Mouse (Mus musculus) cerebellum, postnatal 14 days (tissue): ENCODE measurements around the gene Slc2a3.
"Not testable (repeated sequence)": the region's sequence is repeated elsewhere in the genome, so short reads cannot be mapped to it uniquely, and the experiment has no call there.

Experiments used
- DNase-seq, 2 experiments: peaks; one replicate each; pipeline ENCODE4 v3.0.0; 2021; ENCODE audit warnings: mixed read lengths in 2 of 2

Gene Slc2a3

GRCm38 (mm10) chr6:122763844-122764445 is 37.5 kb downstream of the Slc2a3 start:
- DNase-seq, result peak in 1 of 2 experiments; percentile 40

GRCm38 (mm10) chr6:122762952-122763700 is 38.3 kb downstream of the Slc2a3 start:
- DNase-seq, result no peak

GRCm38 (mm10) chr6:122762480-122762879 is 39.0 kb downstream of the Slc2a3 start:
- DNase-seq, result no peak

- DNase-seq, result no peak
Observed at GRCm38 (mm10) chr6:122761901-122762300, 39.5 kb downstream of the Slc2a3 start.

- DNase-seq, result peak; percentile 86 to 91
Observed at GRCm38 (mm10) chr6:122761011-122761599, 40.3 kb downstream of the Slc2a3 start.

GRCm38 (mm10) chr6:122758732-122759131 is 42.7 kb downstream of the Slc2a3 start:
- no peak for DNase-seq

GRCm38 (mm10) chr6:122755913-122756312 is 45.5 kb downstream of the Slc2a3 start:
- no peak for DNase-seq

- DNase-seq, result no peak
Observed at GRCm38 (mm10) chr6:122750579-122750978, 50.9 kb downstream of the Slc2a3 start.

- no peak for DNase-seq
Observed at GRCm38 (mm10) chr6:122744505-122745249, 56.8 kb downstream of the Slc2a3 start.

GRCm38 (mm10) chr6:122743353-122743752 is 58.1 kb downstream of the Slc2a3 start:
- peak; percentile 29 to 34 for DNase-seq

- peak; percentile 70 to 82 for DNase-seq
Observed at GRCm38 (mm10) chr6:122742228-122742899, 59.1 kb downstream of the Slc2a3 start.

GRCm38 (mm10) chr6:122741460-122742227 is 59.8 kb downstream of the Slc2a3 start:
- peak; percentile 55 to 56 for DNase-seq

GRCm38 (mm10) chr6:122739952-122740351 is 61.5 kb downstream of the Slc2a3 start:
- peak; percentile 87 to 90 for DNase-seq

GRCm38 (mm10) chr6:122719942-122720341 is 81.5 kb downstream of the Slc2a3 start:
- DNase-seq, result peak; percentile 75 to 83

GRCm38 (mm10) chr6:122718224-122718623 is 83.2 kb downstream of the Slc2a3 start:
- not testable (repeated sequence) for DNase-seq

GRCm38 (mm10) chr6:122715886-122716285 is 85.6 kb downstream of the Slc2a3 start:
- DNase-seq, result no peak

- no peak for DNase-seq
Observed at GRCm38 (mm10) chr6:122714707-122715365, 86.6 kb downstream of the Slc2a3 start.

GRCm38 (mm10) chr6:122713116-122713515 is 88.3 kb downstream of the Slc2a3 start:
- not testable (repeated sequence) for DNase-seq

- no peak for DNase-seq
Observed at GRCm38 (mm10) chr6:122711455-122711854, 90.0 kb downstream of the Slc2a3 start.

GRCm38 (mm10) chr6:122708826-122709225 is 92.6 kb downstream of the Slc2a3 start:
- DNase-seq, result no peak
